Mouse (Mus musculus): ENCODE measurements around the gene Wdr82.

DNA sequence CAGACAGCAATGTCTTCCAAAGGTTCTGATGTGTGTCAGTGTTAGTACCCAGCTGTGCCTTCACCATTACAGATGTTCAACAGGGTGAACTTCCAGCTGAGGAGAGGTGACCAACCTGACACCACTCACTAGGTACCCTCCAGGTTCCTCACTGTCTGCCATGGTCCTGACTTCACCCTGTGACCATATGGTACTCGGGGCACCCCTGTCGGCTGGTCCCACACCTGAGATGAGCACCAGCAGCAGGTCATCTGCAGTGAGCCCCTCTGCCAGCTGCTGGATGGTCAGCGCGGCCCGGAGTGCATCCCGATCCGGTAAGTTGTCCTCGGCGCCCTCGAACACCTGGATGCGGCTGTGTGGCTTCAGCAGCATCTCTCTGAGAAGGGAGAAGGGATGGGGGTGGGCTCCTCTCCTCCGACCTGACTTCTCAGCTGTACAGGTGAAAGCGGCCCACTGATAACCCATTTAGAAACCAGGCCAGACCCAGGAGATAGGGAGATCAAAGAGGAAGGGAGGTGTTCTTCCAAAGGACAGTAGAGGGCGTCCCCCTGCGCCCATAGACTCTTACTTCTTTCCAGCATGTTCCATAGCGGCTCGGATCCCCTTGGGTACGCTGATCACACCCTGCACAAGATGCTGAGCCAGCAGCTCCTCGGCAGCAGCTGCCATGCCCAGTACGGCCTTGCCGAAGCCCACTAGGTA is 13.7 kb upstream of the Wdr82 start:
- TF ChIP-seq POLR2A (IDR thresholded peaks at IDR 0.05; ENCODE audit: borderline replicate concordance, insufficient read depth, low read length), result no peak
- no peak for TF ChIP-seq CTCF (IDR thresholded peaks at IDR 0.05; ENCODE audit: borderline replicate concordance, insufficient read depth, low read depth, low read length)
